Mouse (Mus musculus): ENCODE measurements around the gene Gdf3.

Gdf3 gene

GRCm38 (mm10) chr6:122565070-122565784, 44.7 kb downstream of the Gdf3 start:
- no peak for DNase-seq (ENCODE audit: low spot score in 2 of 2)

- DNase-seq (ENCODE audit: low spot score in 2 of 2) = peak; percentile 53 to 78
Measured at GRCm38 (mm10) chr6:122562463-122562862, 47.4 kb downstream of the Gdf3 start.

GRCm38 (mm10) chr6:122561005-122561404, 48.9 kb downstream of the Gdf3 start:
- peak in 1 of 2 experiments; percentile 64 for DNase-seq (ENCODE audit: low spot score in 2 of 2)

GRCm38 (mm10) chr6:122560427-122560826, 49.5 kb downstream of the Gdf3 start:
- peak; percentile 74 to 91 for DNase-seq (ENCODE audit: low spot score in 2 of 2)

- peak; percentile 69 to 85 for DNase-seq (ENCODE audit: low spot score in 2 of 2)
Measured at GRCm38 (mm10) chr6:122556959-122557561, 52.8 kb downstream of the Gdf3 start.
